Mouse (Mus musculus): Measurements from ENCODE around the gene Milr1. TPM values are rescaled to one million over a fixed set of nuclear protein-coding genes. Genes with fewer than 3 reads are reported as not detected.
"Not testable (repeated sequence)": the region's sequence is repeated elsewhere in the genome, so short reads cannot be mapped to it uniquely, and the experiment has no call there.

Milr1 gene
- polyA plus RNA-seq, 1 experiment from 2014 or later: 0.56 TPM

DNA sequence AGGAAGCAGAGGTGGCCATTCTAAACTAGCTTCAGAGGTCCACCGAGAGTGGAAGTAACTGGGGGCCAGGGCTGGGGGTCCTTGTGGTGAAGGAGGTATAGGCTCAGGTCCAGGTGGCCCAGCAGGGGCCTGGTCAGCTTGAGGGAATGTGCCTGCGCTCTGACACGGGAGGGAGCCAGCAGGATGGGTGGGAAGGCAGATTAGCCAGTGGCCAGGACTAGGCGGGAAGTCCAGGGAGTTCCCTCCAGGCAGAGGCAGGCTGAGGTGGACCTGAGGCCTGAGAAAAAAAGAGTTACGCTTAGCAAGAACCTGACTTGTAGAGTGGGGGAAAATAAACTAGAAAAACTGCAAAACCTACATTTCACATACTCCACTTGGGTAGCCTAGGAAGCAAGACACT is 40.2 kb upstream of the Milr1 start:
- Histone ChIP-seq H3K27ac (ENCODE audit: low read depth, low read length) (no peak overlapping the region), H3K4me2 (ENCODE audit: low read length) (no peak overlapping the region), H3K27me3 (replicated peaks; ENCODE audit: control insufficient read depth, insufficient read depth, low read length) (no peaks in the 10 kb centered on the region), H3K9me3 (ENCODE audit: control insufficient read depth, low read length) (no peaks in the 10 kb centered on the region), H3K36me3 (ENCODE audit: control insufficient read depth, insufficient read depth, low read length) (no peaks in the 10 kb centered on the region), H3K9ac (ENCODE audit: low read depth, low read length) (no peak overlapping the region), H3K4me3 (ENCODE audit: low read length) (no peak overlapping the region), H3K4me1 (ENCODE audit: control insufficient read depth, insufficient read depth, low read depth, low read length) (peaks cover 3% of the 10 kb centered on the region)
- no peak for ATAC-seq
- 71% methylated on average over 5 of the region's 5 CpGs for WGBS

DNA sequence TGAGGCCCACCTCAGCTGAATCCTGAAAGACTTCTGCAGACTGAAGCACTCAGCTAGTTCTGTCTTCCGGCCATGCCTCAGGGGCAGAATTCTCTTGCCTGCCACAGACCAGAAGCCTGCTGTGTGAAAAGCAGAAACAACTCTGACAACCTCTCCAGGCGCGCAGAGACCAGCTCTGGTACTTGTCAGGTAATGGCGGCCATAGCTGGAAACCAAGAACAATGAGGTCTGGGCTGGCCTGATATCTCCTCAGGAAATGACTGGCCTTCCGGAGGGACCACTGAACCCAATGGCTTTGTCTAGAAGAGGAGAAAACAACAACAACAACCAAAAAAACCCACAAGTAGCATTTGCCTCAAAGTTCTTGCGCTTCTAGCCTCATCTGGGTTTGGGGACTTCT is 36.0 kb upstream of the Milr1 start:
- no peak overlapping the region for H3K4me3 ChIP-seq (ENCODE audit: low read length)
- 85% methylated on average over 6 of the region's 6 CpGs for WGBS
- ATAC-seq: no peak
- H3K36me3 ChIP-seq (ENCODE audit: control insufficient read depth, insufficient read depth, low read length): no peaks in the 10 kb centered on the region
- no peaks in the 10 kb centered on the region for H3K4me1 ChIP-seq (ENCODE audit: control insufficient read depth, insufficient read depth, low read depth, low read length)
- H3K4me2 ChIP-seq (ENCODE audit: low read length): no peak overlapping the region
- H3K27ac ChIP-seq (ENCODE audit: low read depth, low read length): no peak overlapping the region
- no peaks in the 10 kb centered on the region for H3K9me3 ChIP-seq (ENCODE audit: control insufficient read depth, low read length)
- no peaks in the 10 kb centered on the region for H3K27me3 ChIP-seq (replicated peaks; ENCODE audit: control insufficient read depth, insufficient read depth, low read length)
- no peak overlapping the region for H3K9ac ChIP-seq (ENCODE audit: low read depth, low read length)

DNA sequence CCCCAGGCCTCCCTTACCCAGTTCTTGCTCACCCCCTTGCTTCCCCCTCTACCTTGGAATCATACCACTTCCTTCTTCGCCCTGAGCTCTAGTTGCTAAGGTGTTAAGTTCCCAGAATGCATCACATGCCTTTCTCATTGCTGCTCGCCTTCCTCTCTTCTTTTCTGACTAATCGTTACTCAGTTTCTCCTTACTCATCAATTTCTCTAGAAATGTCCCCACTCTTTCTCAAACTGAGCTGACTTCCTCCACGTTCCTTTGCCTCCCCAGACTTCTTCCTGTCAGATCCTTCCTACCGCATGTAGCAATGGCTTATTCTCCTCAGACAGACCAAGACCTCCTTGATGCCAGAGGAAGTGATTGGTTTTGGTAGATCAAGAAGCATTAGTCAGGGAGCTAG is 34.5 kb upstream of the Milr1 start:
- Histone ChIP-seq H3K4me1 (ENCODE audit: control insufficient read depth, insufficient read depth, low read depth, low read length) (no peaks in the 10 kb centered on the region), H3K9me3 (ENCODE audit: control insufficient read depth, low read length) (no peaks in the 10 kb centered on the region), H3K4me2 (ENCODE audit: low read length) (no peak overlapping the region), H3K9ac (ENCODE audit: low read depth, low read length) (no peak overlapping the region), H3K27ac (ENCODE audit: low read depth, low read length) (no peak overlapping the region), H3K36me3 (ENCODE audit: control insufficient read depth, insufficient read depth, low read length) (no peaks in the 10 kb centered on the region), H3K27me3 (replicated peaks; ENCODE audit: control insufficient read depth, insufficient read depth, low read length) (no peaks in the 10 kb centered on the region), H3K4me3 (ENCODE audit: low read length) (no peak overlapping the region)
- 84% methylated on average over 5 of the region's 5 CpGs for WGBS
- no peak for ATAC-seq

DNA sequence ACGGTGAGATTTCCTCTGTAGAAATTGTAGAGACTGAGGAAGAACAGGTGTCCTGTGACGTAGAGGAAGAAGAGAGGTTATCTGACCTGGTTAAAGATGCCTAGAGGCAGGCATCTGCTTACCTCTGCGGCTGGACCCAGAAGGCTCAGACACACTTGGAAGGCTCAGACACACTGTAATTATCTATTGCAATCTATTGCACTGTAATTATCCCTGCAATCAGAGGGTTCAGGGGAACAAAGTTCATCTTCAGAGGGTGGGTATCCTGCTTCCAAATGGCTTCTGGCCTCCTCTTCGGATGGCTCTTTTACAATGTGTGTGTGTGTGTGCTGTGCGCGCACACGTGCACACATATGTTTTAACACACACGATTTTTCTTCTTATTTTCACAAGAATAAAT is 30.6 kb upstream of the Milr1 start:
- WGBS: 88% methylated on average over 8 of the region's 8 CpGs
- no peaks in the 10 kb centered on the region for H3K9me3 ChIP-seq (ENCODE audit: control insufficient read depth, low read length)
- H3K27me3 ChIP-seq (replicated peaks; ENCODE audit: control insufficient read depth, insufficient read depth, low read length): no peaks in the 10 kb centered on the region
- no peak overlapping the region for H3K4me3 ChIP-seq (ENCODE audit: low read length)
- H3K27ac ChIP-seq (ENCODE audit: low read depth, low read length): no peak overlapping the region
- H3K4me2 ChIP-seq (ENCODE audit: low read length): no peak overlapping the region
- no peaks in the 10 kb centered on the region for H3K4me1 ChIP-seq (ENCODE audit: control insufficient read depth, insufficient read depth, low read depth, low read length)
- H3K9ac ChIP-seq (ENCODE audit: low read depth, low read length): no peak overlapping the region
- no peaks in the 10 kb centered on the region for H3K36me3 ChIP-seq (ENCODE audit: control insufficient read depth, insufficient read depth, low read length)
- no peak for ATAC-seq

DNA sequence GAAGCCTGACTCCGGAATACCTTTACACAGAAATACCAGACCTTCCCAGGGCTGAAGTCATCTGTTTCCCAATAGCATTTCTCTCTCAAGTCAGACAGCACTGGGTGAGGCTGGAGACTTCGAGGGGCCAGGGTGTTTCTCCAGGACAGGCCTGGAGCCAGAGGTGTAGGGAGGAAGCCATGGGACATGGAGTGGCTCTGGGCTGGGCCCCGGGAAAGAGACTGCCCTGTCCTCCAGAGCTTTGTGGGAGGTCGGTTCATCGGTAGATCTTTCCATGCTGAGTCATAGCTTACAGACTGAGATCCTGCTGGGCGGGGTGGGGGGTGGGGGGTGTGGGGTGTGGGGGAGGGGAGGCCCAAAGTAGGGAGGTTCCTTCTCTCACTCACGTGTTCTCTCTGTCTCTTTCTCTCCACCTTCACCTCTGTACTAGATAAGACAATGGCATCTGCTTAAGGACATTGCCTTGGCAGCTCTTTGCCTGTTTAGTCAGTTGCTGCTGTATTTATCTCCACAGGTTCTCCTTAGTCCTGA is 28.1 kb upstream of the Milr1 start:
- no peak overlapping the region for H3K4me3 ChIP-seq (ENCODE audit: low read length)
- no peaks in the 10 kb centered on the region for H3K4me1 ChIP-seq (ENCODE audit: control insufficient read depth, insufficient read depth, low read depth, low read length)
- 15% methylated on average over 6 of the region's 7 CpGs for WGBS
- no peak overlapping the region for H3K9ac ChIP-seq (ENCODE audit: low read depth, low read length)
- H3K9me3 ChIP-seq (ENCODE audit: control insufficient read depth, low read length): no peaks in the 10 kb centered on the region
- ATAC-seq: no peak
- H3K27ac ChIP-seq (ENCODE audit: low read depth, low read length): no peak overlapping the region
- no peaks in the 10 kb centered on the region for H3K27me3 ChIP-seq (replicated peaks; ENCODE audit: control insufficient read depth, insufficient read depth, low read length)
- H3K36me3 ChIP-seq (ENCODE audit: control insufficient read depth, insufficient read depth, low read length): no peaks in the 10 kb centered on the region
- H3K4me2 ChIP-seq (ENCODE audit: low read length): no peak overlapping the region

DNA sequence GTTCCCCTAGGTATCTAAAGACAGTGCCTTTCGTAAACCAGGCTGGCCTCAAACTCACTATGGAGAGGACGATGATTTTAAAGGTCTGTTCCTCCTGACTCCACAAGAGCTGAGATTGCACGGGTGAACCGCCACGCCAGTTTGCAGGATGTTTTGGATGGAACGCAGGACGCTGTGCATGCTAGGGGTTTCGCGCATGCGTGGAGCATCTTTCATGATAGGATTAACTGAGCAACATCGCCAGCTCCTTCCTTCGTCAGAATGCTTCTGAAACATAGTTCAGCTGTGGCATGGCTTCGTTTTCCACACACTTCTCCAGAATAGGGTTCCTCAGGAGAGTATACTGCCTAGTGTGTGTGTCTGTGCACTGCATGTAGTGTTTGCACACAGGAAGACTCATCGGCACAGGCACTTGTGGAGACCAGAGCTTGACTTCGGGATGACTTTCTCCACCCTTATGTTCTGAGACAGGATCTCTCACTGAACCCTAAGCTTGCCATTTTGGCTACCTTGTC is 27.4 kb upstream of the Milr1 start:
- Histone ChIP-seq H3K9me3 (ENCODE audit: control insufficient read depth, low read length) (no peaks in the 10 kb centered on the region), H3K36me3 (ENCODE audit: control insufficient read depth, insufficient read depth, low read length) (no peaks in the 10 kb centered on the region), H3K4me2 (ENCODE audit: low read length) (peak overlapping the region; percentile 22; the same call in 1 of the 2 replicates), H3K9ac (ENCODE audit: low read depth, low read length) (no peak overlapping the region), H3K4me3 (ENCODE audit: low read length) (no peak overlapping the region), H3K27me3 (replicated peaks; ENCODE audit: control insufficient read depth, insufficient read depth, low read length) (no peaks in the 10 kb centered on the region), H3K27ac (ENCODE audit: low read depth, low read length) (no peak overlapping the region), H3K4me1 (ENCODE audit: control insufficient read depth, insufficient read depth, low read depth, low read length) (no peaks in the 10 kb centered on the region)
- WGBS: 76% methylated on average over 15 of the region's 15 CpGs
- no peak for ATAC-seq

DNA sequence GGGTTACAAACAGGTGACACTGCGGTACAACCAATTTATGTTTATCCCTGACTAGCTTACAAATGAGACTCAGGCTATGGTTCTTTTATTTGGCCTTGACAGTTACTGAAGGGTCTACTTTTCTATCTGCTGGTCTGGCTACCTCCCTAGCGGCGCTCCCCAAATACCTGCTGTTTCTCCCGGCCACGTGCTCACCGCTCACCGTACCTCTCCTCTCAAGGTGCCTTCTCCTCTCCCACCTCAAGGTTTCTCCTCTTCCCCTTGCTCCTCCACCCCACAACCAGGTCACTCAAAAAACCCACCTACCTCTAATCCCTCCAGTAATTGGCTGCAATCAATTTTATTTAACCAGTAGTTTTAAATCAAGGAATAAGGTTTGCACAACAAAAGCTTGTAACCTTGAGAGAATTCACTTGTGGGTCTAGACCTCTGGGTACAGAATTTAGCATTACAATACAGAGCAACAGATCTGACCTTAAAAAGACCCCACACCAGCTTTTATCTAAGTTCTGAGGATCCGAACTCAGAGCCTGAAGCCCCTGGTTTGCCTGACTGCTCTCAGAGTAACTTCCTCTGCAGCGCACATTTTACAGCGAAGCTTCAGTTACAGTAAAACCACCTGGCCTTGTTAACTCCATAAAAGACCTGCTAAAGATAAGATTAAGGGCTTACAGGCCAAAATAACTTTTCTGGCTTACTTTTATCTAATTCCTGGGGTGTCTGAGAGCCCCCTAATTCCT is 26.7 kb upstream of the Milr1 start:
- 85% methylated on average over 10 of the region's 10 CpGs for WGBS
- Histone ChIP-seq H3K9ac (ENCODE audit: low read depth, low read length) (no peak overlapping the region), H3K4me2 (ENCODE audit: low read length) (no peak overlapping the region; the same call in 1 of the 2 replicates), H3K27ac (ENCODE audit: low read depth, low read length) (no peak overlapping the region), H3K4me1 (ENCODE audit: control insufficient read depth, insufficient read depth, low read depth, low read length) (no peaks in the 10 kb centered on the region), H3K9me3 (ENCODE audit: control insufficient read depth, low read length) (no peaks in the 10 kb centered on the region), H3K27me3 (replicated peaks; ENCODE audit: control insufficient read depth, insufficient read depth, low read length) (no peaks in the 10 kb centered on the region), H3K36me3 (ENCODE audit: control insufficient read depth, insufficient read depth, low read length) (no peaks in the 10 kb centered on the region), H3K4me3 (ENCODE audit: low read length) (no peak overlapping the region)
- no peak for ATAC-seq

DNA sequence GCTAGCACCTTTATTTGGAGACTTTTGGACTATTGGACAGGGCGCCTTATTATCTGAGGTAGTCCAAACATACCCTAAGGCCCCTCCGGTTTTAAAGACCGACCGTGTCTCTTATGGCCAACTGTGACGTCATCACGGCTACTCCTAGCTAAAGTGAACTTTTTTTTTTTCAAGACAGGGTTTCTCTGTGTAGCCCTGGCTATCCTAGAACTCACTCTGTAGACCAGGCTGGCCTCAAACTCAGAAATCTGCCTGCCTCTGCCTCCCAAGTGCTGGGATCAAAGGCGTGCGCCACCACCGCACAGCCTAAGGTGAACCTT is 26.1 kb upstream of the Milr1 start:
- not testable (repeated sequence) for H3K27ac ChIP-seq (ENCODE audit: low read depth, low read length); H3K4me3 ChIP-seq (ENCODE audit: low read length); H3K36me3 ChIP-seq (ENCODE audit: control insufficient read depth, insufficient read depth, low read length); H3K4me2 ChIP-seq (ENCODE audit: low read length); H3K9ac ChIP-seq (ENCODE audit: low read depth, low read length); H3K27me3 ChIP-seq (replicated peaks; ENCODE audit: control insufficient read depth, insufficient read depth, low read length); ATAC-seq; H3K9me3 ChIP-seq (ENCODE audit: control insufficient read depth, low read length); H3K4me1 ChIP-seq (ENCODE audit: control insufficient read depth, insufficient read depth, low read depth, low read length)
- 96% methylated on average over 9 of the region's 9 CpGs for WGBS

DNA sequence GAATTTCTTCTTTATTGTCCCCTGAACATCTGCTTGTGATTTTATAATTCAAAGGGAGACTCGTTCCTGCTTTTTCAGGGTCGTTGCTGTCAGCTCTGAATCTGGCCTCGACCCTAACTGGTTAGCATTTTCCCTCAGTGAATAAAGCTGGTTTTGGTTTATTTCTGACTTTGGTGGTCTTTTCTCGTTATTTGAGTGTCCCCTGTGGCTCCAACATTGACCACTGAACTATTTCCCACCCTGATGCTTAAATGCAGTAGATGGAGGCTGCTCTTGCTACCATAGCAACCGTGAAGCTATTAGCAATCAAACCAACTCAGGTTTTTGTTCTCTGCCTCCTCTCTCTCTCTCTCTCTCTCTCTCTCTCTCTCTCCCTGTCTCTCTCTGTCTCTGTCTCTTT is 23.1 kb upstream of the Milr1 start:
- Histone ChIP-seq H3K9ac (ENCODE audit: low read depth, low read length) (no peak overlapping the region), H3K9me3 (ENCODE audit: control insufficient read depth, low read length) (no peaks in the 10 kb centered on the region), H3K36me3 (ENCODE audit: control insufficient read depth, insufficient read depth, low read length) (no peaks in the 10 kb centered on the region), H3K27ac (ENCODE audit: low read depth, low read length) (no peak overlapping the region), H3K4me2 (ENCODE audit: low read length) (no peak overlapping the region), H3K4me1 (ENCODE audit: control insufficient read depth, insufficient read depth, low read depth, low read length) (no peaks in the 10 kb centered on the region), H3K27me3 (replicated peaks; ENCODE audit: control insufficient read depth, insufficient read depth, low read length) (no peaks in the 10 kb centered on the region), H3K4me3 (ENCODE audit: low read length) (no peak overlapping the region)
- ATAC-seq: no peak
- WGBS: 34% methylated on average over 5 of the region's 5 CpGs
